Mouse (Mus musculus) thymus, adult 18-20 months (tissue): Measurements from ENCODE around the gene Rab3b.

Experiments used
- DNase-seq, 2 experiments: peaks; one replicate each; pipeline ENCODE4 v3.0.0; 2022; ENCODE audit warnings: mixed read lengths in 2 of 2

Gene Rab3b

GRCm38 (mm10) chr4:108959696-108960095, 80.8 kb downstream of the Rab3b start:
- no peak for DNase-seq

- DNase-seq, result no peak
These were observed 82.0 kb downstream of the Rab3b start for GRCm38 (mm10) chr4:108960619-108961460.

- DNase-seq, result no peak
These were observed 84.2 kb downstream of the Rab3b start for GRCm38 (mm10) chr4:108963017-108963416.

GRCm38 (mm10) chr4:108969517-108969916, 90.7 kb downstream of the Rab3b start:
- DNase-seq, result no peak

- no peak for DNase-seq
These were observed 92.2 kb downstream of the Rab3b start for GRCm38 (mm10) chr4:108971054-108971453.

GRCm38 (mm10) chr4:108976458-108977071, 97.7 kb downstream of the Rab3b start:
- DNase-seq, result no peak

- DNase-seq, result no peak
These were observed 108.1 kb downstream of the Rab3b start for GRCm38 (mm10) chr4:108986833-108987472.

- no peak for DNase-seq
These were observed 108.6 kb downstream of the Rab3b start for GRCm38 (mm10) chr4:108987473-108987842.

- DNase-seq, result no peak
These were observed 110.6 kb downstream of the Rab3b start for GRCm38 (mm10) chr4:108989430-108989829.

- no peak for DNase-seq
These were observed 111.2 kb downstream of the Rab3b start for GRCm38 (mm10) chr4:108990032-108990431.

GRCm38 (mm10) chr4:108990571-108990970, 111.7 kb downstream of the Rab3b start:
- DNase-seq, result no peak

GRCm38 (mm10) chr4:108991811-108992210, 112.9 kb downstream of the Rab3b start:
- DNase-seq, result no peak
